Mouse (Mus musculus) hindbrain, embryonic 12.5 days (tissue): ENCODE results near the gene Atrn. TPM values are rescaled to one million over a fixed set of nuclear protein-coding genes. Genes with fewer than 3 reads are reported as not detected.

Source experiments
- ATAC-seq: fragments of 200-750 bp; cut with Nextera tagmentation; 2 replicates; pipeline ENCODE4 v1.8.0; 2017; ENCODE audit warnings: moderate TSS enrichment; ENCODE audit not compliant: low FRiP score
- H3K27ac ChIP-seq: fragments of 300-500 bp; sonication (generic); 2 replicates; pipeline ENCODE4 v1.5.1; 2016; ENCODE audit warnings: mild to moderate bottlenecking
- H3K27me3 ChIP-seq: fragments of 300-500 bp; sonication (generic); 2 replicates; pipeline ENCODE4 v1.6.1; 2016; ENCODE audit warnings: mild to moderate bottlenecking
- H3K36me3 ChIP-seq: fragments of 300-500 bp; sonication (generic); 2 replicates; pipeline ENCODE4 v1.6.1; 2016; ENCODE audit warnings: mild to moderate bottlenecking
- H3K4me1 ChIP-seq: fragments of 300-500 bp; sonication (generic); 2 replicates; pipeline ENCODE4 v1.6.1; 2016
- H3K4me2 ChIP-seq: fragments of 300-500 bp; sonication (generic); replicated peaks from 2 replicates; pipeline ENCODE4 v1.6.1; 2016; ENCODE audit warnings: mild to moderate bottlenecking
- H3K4me3 ChIP-seq: fragments of 300-500 bp; sonication (generic); 2 replicates; pipeline ENCODE4 v1.5.1; 2016; ENCODE audit warnings: mild to moderate bottlenecking
- H3K9ac ChIP-seq: fragments of 300-500 bp; sonication (generic); 2 replicates; pipeline ENCODE4 v1.6.1; 2016; ENCODE audit warnings: mild to moderate bottlenecking, moderate library complexity
- H3K9me3 ChIP-seq: fragments of 300-500 bp; sonication (generic); replicated peaks from 2 replicates; pipeline ENCODE4 v1.6.1; 2016; ENCODE audit warnings: mild to moderate bottlenecking
- WGBS: fragments of 180-500 bp; shearing (Covaris S2); methylation state at CpG from one replicate; pipeline ENCODE4 v1.1.7; 2016; 5-methylcytosine and 5-hydroxymethylcytosine counted together
- polyA plus RNA-seq: library from polyadenylated mRNA; unstranded; fragments of >200 nt; fragmentation: Nextera tagmentation; extraction: Ambion mirVana; gene quantifications from 2 replicates; pipeline ENCODE4 v1.2.1, GENCODE M21; 2016

Atrn gene
- polyA plus RNA-seq, 1 experiment from 2014 or later = 14.1 TPM

DNA sequence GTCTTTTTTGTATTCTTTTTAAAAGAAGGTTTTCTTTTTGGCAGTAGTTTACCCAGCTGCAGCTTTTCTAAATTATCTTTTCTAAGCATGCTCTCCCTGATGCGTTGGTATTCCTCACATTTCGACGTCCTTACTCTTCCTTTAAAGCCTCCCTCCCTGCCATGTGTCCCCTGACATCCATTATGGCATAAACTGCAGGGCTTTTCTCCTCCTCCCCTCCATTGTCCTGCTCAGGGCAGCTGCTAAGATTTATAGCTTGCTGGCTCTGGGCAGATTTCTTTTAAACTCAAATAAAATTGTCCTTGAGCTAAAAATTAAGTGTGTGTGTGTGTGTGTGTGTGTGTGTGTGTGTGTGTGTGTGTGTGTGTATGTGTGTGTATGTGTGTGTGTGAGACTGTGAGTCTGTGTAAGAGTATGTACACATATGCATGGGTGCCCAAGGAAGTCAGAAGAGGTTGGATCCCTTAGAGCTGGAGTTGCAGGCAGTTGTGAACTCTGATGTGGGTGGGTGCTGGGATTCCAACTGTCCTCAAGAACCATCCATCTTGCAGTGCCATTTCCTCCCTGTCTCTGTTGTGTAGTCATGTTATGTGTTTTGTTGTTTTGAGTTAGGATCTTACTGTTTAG, 10.3 kb downstream of the Atrn start:
- H3K4me1 ChIP-seq = 0 out of 2 replicates have a peak, but pooled peaks cover 9% of the 10 kb centered on the region
- no peak overlapping the region for H3K4me3 ChIP-seq
- no peak for ATAC-seq
- H3K9ac ChIP-seq = no peak overlapping the region
- H3K36me3 ChIP-seq = no peaks in the 10 kb centered on the region
- WGBS = 33% methylated on average over 3 of the region's 3 CpGs
- no peak overlapping the region for H3K4me2 ChIP-seq
- no peaks in the 10 kb centered on the region for H3K27me3 ChIP-seq
- H3K27ac ChIP-seq = no peak overlapping the region
- H3K9me3 ChIP-seq = no peaks in the 10 kb centered on the region

DNA sequence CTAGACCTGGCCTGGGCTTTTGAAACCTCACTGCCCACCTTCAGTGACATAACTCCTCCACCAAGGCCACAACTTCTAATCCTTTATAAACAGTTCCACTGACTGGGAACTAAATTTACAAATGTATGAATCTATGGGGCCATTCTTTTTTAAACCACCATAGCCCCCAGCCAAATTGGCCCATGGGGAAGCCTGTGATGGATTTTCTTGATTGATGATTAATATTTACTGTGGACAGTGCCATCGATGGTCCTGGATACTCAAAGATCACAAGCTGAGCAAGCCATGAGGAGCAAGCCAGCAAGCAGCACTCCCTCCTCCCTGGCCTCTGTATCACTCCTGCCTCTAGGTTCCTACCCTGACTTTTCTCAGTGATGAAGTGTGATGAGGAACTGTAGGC, 11.4 kb downstream of the Atrn start:
- H3K36me3 ChIP-seq = no peaks in the 10 kb centered on the region
- H3K9ac ChIP-seq = no peak overlapping the region
- WGBS = 96% methylated on average over 1 of the region's 1 CpGs
- H3K9me3 ChIP-seq = no peaks in the 10 kb centered on the region
- no peak overlapping the region for H3K4me2 ChIP-seq
- H3K27ac ChIP-seq = no peak overlapping the region
- no peak overlapping the region for H3K4me3 ChIP-seq
- H3K4me1 ChIP-seq = 0 out of 2 replicates have a peak, but pooled peaks cover 9% of the 10 kb centered on the region
- no peak for ATAC-seq
- H3K27me3 ChIP-seq = no peaks in the 10 kb centered on the region

DNA sequence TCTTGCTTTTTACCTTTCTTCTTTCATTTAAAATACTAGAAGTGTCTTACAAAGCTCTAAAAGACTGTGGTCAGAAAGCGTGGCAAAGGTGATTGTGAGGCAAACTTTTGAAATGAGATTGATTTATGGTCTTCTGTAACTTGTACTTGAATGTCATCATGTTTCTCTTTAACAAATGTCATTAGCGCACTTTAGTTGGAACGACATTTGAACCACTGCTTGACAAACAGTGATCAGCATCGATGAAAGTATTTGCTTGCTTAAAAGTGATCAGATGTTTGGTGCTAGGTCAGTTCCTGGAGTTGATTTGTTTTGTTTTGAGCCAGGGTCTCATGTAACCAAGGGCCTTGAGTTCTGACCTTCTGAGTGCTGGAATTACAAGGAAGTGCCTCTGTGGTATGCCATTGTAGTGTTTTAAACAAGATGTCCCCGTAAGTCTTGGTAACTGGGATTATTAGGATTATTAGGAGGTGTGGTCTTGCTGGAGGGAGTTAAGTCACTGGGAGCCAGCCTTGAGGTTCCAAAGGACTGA, 12.8 kb downstream of the Atrn start:
- H3K36me3 ChIP-seq = no peaks in the 10 kb centered on the region
- H3K27ac ChIP-seq = no peak overlapping the region
- no peaks in the 10 kb centered on the region for H3K27me3 ChIP-seq
- H3K4me3 ChIP-seq = no peak overlapping the region
- H3K4me1 ChIP-seq = 0 out of 2 replicates have a peak, but pooled peaks cover 9% of the 10 kb centered on the region
- no peak for ATAC-seq
- H3K4me2 ChIP-seq = no peak overlapping the region
- 81% methylated on average over 5 of the region's 5 CpGs for WGBS
- no peak overlapping the region for H3K9ac ChIP-seq
- H3K9me3 ChIP-seq = no peaks in the 10 kb centered on the region

DNA sequence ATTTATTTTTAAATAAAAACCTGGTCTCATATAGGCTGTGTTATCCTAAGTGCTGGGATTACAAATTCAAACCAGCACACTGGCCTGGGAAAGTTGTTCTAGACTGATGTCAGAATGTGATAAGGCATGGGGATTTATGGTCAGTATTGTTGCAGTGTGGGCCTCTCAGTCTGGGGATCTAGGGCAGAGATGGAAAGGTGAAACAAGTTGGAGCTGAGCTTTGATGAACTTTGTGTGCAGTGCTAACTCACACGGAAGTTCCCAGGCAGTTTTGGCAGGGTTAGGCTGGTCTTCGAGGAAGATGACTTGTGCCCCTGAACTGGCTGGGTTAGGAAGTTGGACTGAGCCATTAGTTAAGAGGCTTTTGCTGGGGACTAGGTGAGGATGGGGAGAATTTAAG, 18.7 kb downstream of the Atrn start:
- Histone ChIP-seq H3K27me3 (no peaks in the 10 kb centered on the region), H3K9ac (no peak overlapping the region), H3K27ac (no peak overlapping the region), H3K4me2 (no peak overlapping the region), H3K4me1 (no peaks in the 10 kb centered on the region), H3K9me3 (no peaks in the 10 kb centered on the region), H3K4me3 (no peak overlapping the region), H3K36me3 (no peaks in the 10 kb centered on the region)
- 80% methylated on average over 2 of the region's 2 CpGs for WGBS
- no peak for ATAC-seq

DNA sequence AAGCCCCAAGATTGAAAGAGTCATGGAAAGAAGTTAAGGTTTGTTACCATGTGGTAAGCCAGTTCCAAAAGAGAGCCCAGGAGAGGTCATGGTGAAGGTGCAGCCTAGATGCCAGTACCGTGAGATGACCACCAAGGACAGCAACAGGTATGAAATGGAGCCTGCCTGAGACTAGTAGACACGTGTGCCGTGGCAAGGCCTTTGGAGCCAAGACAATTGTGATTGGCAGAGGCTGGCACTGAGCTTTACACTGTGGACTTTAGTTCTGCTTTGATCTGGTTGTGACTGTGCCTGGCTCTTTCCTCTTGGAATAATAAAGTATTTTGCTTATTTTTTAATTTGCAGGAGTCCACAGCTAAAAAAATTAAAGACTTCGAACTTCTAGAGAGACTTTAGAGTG, 21.7 kb downstream of the Atrn start:
- Histone ChIP-seq H3K27ac (no peak overlapping the region), H3K4me2 (no peak overlapping the region), H3K4me3 (no peak overlapping the region), H3K9me3 (no peaks in the 10 kb centered on the region), H3K4me1 (no peaks in the 10 kb centered on the region), H3K36me3 (no peaks in the 10 kb centered on the region), H3K27me3 (no peaks in the 10 kb centered on the region), H3K9ac (no peak overlapping the region)
- WGBS = 91% methylated on average over 4 of the region's 4 CpGs
- ATAC-seq = no peak

DNA sequence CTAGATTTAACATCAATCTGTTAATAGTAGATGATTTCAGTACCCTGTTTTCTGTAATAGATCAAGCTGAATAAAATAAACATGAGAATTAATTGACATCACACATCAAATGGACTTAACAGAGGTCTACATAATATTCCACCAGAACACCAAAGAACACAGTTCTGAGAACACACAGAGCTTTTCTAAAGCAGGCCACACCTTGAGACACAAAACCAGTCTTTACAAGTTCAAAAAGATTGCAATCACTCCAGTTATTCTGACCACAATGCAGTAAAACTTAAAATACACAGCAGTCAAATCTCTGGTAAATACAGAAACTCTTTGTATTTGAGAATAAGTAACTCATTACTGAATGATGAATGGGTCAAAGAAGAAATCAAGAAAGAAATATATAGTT, 22.2 kb downstream of the Atrn start:
- no peak overlapping the region for H3K9ac ChIP-seq
- ATAC-seq = no peak
- no peaks in the 10 kb centered on the region for H3K9me3 ChIP-seq
- no peak overlapping the region for H3K4me3 ChIP-seq
- no peaks in the 10 kb centered on the region for H3K27me3 ChIP-seq
- H3K36me3 ChIP-seq = no peaks in the 10 kb centered on the region
- no peak overlapping the region for H3K4me2 ChIP-seq
- H3K4me1 ChIP-seq = no peaks in the 10 kb centered on the region
- H3K27ac ChIP-seq = no peak overlapping the region

DNA sequence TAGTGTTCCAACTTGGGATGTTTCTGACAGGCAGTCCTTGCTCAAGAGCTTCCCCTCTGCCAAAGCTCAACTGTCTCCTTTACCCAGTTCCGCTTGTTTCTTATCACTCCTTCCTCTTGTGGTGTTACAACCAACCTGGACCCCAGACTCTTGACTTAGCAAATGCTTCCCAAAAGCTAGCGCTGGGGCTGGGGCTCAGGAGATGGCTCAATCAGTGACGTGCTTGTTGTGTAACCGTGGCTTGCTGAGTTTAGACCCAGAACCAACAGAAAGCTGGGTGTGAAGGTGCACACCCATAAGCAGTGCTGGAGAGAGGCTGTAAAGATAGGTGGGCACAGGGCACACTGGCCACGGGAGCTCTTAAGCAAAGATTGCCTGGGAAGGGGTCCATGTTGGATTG, 23.7 kb downstream of the Atrn start:
- 92% methylated on average over 5 of the region's 5 CpGs for WGBS
- Histone ChIP-seq H3K36me3 (no peaks in the 10 kb centered on the region), H3K4me3 (no peak overlapping the region), H3K4me2 (no peak overlapping the region), H3K4me1 (no peaks in the 10 kb centered on the region), H3K9me3 (no peaks in the 10 kb centered on the region), H3K27ac (no peak overlapping the region), H3K9ac (no peak overlapping the region), H3K27me3 (no peaks in the 10 kb centered on the region)
- ATAC-seq = no peak

DNA sequence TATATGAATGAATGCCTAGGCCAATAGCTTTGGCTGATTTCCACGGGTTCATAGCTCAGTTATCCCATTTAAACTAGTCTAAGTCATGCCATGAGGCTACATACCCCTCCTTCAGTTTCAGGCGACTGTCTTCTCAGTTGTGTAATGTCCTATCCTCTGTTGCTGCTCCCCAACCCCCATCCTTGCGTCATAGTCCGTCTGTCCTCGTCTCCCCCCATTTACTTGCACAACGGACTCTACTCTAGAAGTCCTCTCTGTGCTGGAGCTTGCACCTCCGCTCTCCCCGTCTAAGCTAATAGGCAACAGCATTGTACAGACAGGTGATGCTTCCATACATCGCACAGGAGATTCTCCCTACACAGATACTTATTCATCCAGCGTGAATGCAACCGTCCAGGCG, 26.6 kb downstream of the Atrn start:
- Histone ChIP-seq H3K4me3 (no peak overlapping the region), H3K4me2 (no peak overlapping the region), H3K27me3 (no peaks in the 10 kb centered on the region), H3K36me3 (peaks cover 4% of the 10 kb centered on the region; the same call in 1 of the 2 replicates), H3K9me3 (no peaks in the 10 kb centered on the region), H3K27ac (no peak overlapping the region), H3K4me1 (no peaks in the 10 kb centered on the region), H3K9ac (no peak overlapping the region)
- WGBS = 93% methylated on average over 12 of the region's 12 CpGs
- no peak for ATAC-seq

DNA sequence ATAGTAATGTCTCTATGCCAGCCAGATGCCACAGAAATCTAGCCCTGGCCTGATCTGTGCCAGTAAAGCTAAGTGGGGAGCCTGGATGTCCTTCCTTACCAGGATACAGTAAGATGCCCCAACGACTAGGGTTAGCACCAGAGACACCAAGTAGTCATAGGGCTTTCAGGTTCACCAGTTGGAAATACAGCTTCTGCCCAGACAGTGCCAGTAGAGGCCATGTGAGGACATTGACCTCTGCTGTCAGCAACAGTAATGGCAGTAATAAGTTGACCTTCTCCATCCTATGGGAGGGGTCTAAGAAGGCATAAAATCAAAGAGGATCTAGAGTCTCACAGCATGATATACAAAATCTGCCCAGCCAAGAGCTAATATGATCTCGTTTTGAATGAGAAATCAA, 43.5 kb downstream of the Atrn start:
- no peaks in the 10 kb centered on the region for H3K27me3 ChIP-seq
- WGBS = 88% methylated on average over 2 of the region's 2 CpGs
- no peaks in the 10 kb centered on the region for H3K4me1 ChIP-seq
- peaks cover 7% of the 10 kb centered on the region; the same call in 1 of the 2 replicates for H3K36me3 ChIP-seq
- no peaks in the 10 kb centered on the region for H3K9me3 ChIP-seq
- H3K4me3 ChIP-seq = no peak overlapping the region
- ATAC-seq = no peak
- no peak overlapping the region for H3K4me2 ChIP-seq
- H3K9ac ChIP-seq = no peak overlapping the region
- H3K27ac ChIP-seq = no peak overlapping the region

DNA sequence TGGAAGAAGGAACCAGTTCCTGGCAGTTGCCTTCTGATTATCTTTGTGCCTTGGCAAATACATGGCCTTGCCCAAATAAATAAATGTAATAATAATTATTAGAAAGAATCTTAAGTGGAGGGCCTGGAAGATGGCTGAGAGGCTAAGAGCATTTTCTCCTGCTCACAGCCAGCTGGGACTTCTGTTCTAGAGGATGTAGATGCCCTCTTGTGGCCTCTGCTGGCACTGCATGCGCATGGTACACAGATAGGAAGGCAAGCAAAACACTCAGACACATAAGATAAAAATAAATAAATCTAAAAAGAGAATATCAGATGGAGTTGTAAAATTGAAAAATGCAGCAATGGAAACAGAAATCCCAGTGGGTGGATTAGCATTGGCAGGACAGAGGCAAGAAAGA, 44.3 kb downstream of the Atrn start:
- H3K9ac ChIP-seq = no peak overlapping the region
- no peaks in the 10 kb centered on the region for H3K27me3 ChIP-seq
- peaks cover 7% of the 10 kb centered on the region; the same call in 1 of the 2 replicates for H3K36me3 ChIP-seq
- H3K4me2 ChIP-seq = no peak overlapping the region
- WGBS = 0% methylated on average over 1 of the region's 1 CpGs
- H3K27ac ChIP-seq = no peak overlapping the region
- no peaks in the 10 kb centered on the region for H3K4me1 ChIP-seq
- no peak overlapping the region for H3K4me3 ChIP-seq
- ATAC-seq = peak; percentile 48
- no peaks in the 10 kb centered on the region for H3K9me3 ChIP-seq

DNA sequence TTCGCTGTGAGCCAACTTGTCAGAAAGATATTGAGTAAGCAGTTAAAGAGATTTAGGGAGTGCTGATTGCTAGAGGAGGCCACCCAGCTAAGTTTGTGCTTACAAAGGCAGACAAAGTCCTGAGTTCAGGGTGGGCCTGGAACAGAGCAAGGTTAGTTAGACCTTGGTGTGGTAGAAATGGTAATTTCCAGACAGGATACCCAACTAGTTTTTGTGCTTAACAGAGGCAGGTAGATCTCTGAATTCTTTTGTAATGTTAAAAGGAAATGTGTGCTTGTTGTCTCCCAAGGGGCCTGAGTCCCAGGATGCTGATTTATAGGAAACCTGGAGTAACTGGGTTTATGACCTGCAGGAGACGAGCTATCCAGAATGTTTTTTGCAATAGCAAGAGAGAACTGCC, 52.6 kb downstream of the Atrn start:
- Histone ChIP-seq H3K4me1 (no peaks in the 10 kb centered on the region), H3K27ac (no peak overlapping the region), H3K4me3 (no peak overlapping the region), H3K36me3 (peaks cover 8% of the 10 kb centered on the region; the same call in 1 of the 2 replicates), H3K9me3 (no peaks in the 10 kb centered on the region), H3K27me3 (no peaks in the 10 kb centered on the region), H3K4me2 (no peak overlapping the region), H3K9ac (no peak overlapping the region)
- WGBS = 83% methylated on average over 2 of the region's 2 CpGs
- ATAC-seq = no peak

DNA sequence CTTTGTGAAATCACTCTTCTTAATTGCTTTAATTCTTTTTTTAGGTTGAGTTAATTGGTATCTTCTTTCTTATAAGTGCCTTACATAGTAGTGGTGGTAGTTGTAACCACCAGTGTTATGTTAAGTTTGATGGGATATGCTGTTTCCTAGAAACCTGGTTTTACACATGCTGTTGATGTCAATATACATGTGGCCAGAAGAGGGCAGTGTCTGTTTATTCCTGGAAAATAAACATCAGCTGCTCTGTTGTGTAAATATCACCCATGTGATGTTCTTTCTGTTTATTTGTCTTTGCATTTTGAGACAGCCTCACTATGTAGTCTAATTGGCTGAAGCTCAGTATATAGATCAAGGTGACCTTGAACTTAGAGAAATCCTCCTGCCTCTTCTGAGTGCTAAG, 55.6 kb downstream of the Atrn start:
- H3K4me1 ChIP-seq = no peaks in the 10 kb centered on the region
- no peak overlapping the region for H3K4me3 ChIP-seq
- H3K27ac ChIP-seq = no peak overlapping the region
- H3K36me3 ChIP-seq = peaks cover 8% of the 10 kb centered on the region; the same call in 1 of the 2 replicates
- ATAC-seq = no peak
- no peak overlapping the region for H3K4me2 ChIP-seq
- H3K9ac ChIP-seq = no peak overlapping the region
- no peaks in the 10 kb centered on the region for H3K9me3 ChIP-seq
- H3K27me3 ChIP-seq = no peaks in the 10 kb centered on the region

DNA sequence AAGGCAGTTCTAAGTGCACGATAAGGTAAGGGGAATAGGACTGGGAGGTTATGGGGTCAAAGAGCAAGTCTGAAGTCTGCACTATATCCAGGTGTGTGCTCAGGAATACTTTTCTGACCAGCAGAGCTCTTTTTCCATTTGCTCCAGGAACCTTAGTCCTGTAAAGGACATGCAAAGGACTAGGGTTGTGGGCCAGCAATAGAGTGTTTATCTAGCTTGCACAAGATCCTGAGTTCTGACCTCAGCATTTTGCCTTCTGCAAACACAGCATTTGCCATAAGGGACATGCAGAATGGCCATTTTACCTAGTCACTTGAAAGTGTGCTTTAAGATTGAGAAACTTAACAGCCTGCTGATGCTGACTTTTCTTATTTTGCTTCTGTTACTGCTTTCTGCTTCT, 58.7 kb downstream of the Atrn start:
- Histone ChIP-seq H3K4me3 (no peak overlapping the region), H3K36me3 (no peaks in the 10 kb centered on the region), H3K9ac (no peak overlapping the region), H3K4me2 (no peak overlapping the region), H3K27me3 (no peaks in the 10 kb centered on the region), H3K27ac (no peak overlapping the region), H3K9me3 (no peaks in the 10 kb centered on the region), H3K4me1 (no peaks in the 10 kb centered on the region)
- 93% methylated on average over 1 of the region's 1 CpGs for WGBS
- no peak for ATAC-seq
